Mouse (Mus musculus) CH12.LX (cell line): ENCODE data around the gene Gnb2.

Experiments
- IRF4 ChIP-seq: IDR thresholded peaks from 2 replicates; pipeline ENCODE4 v1.6.1; 2014; ENCODE audit warnings: low read depth, mild to moderate bottlenecking, inconsistent platforms, low read length, improper control_type of control experiment
- POLR2A ChIP-seq: IDR thresholded peaks from 2 replicates; pipeline ENCODE4 v1.6.1; 2011; ENCODE audit warnings: low read depth, mild to moderate bottlenecking, improper control_type of control experiment, low read length

DNA sequence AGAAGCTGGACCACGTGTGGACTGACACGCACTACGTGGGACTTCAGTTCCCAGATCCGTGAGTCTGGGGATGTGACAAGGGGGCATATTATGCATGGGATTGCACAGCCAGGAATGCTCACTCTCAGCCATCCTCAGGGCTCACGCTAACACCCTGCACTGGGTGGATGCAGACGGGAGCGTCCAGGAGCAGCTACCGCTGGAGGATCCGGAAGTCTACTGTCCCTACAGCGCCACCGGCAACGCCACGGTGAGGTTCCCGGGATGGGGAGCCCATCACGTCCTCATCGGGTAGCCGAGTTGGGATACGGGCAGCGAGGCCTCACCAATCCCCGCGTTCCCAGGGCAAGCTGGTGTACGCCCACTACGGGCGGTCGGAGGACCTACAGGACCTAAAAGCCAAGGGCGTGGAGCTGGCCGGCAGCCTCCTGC is 41.2 kb upstream of the Gnb2 start:
- no peak for TF ChIP-seq IRF4
- TF ChIP-seq POLR2A: no peak
